Mouse (Mus musculus) embryonic fibroblast, embryonic 13.5 days (primary cell): Measurements from ENCODE around the gene Ndufa5. TPM values are rescaled to one million over a fixed set of nuclear protein-coding genes. Genes with fewer than 3 reads are reported as not detected.

Experiments used
- H3K27ac ChIP-seq: 2 replicates; pipeline ENCODE4 v1.5.1; 2012; ENCODE audit warnings: low read length, control low read depth, inconsistent platforms; ENCODE audit not compliant: insufficient read depth
- H3K4me1 ChIP-seq: 2 replicates; pipeline ENCODE4 v1.6.1; 2011; ENCODE audit warnings: low read length; ENCODE audit not compliant: control insufficient read depth, insufficient read depth
- H3K4me3 ChIP-seq: 2 replicates; pipeline ENCODE4 v1.5.1; 2011; ENCODE audit warnings: mild to moderate bottlenecking, control low read depth, low read length; ENCODE audit not compliant: insufficient read depth
- CTCF ChIP-seq: IDR thresholded peaks from 2 replicates; pipeline ENCODE4 v1.5.1; 2011; ENCODE audit warnings: mild to moderate bottlenecking, control low read depth, low read length, moderate library complexity, borderline replicate concordance; ENCODE audit not compliant: insufficient read depth
- POLR2A ChIP-seq: IDR thresholded peaks from 2 replicates; pipeline ENCODE4 v1.6.1; 2011; ENCODE audit warnings: low read depth, mild to moderate bottlenecking, control low read depth, low read length, moderate library complexity
- polyA plus RNA-seq: library from polyadenylated mRNA; stranded (reverse); fragments of >200 nt; gene quantifications from 2 replicates; pipeline ENCODE4 v1.2.4, GENCODE M21; 2011; ENCODE audit warnings: low read depth; ENCODE audit not compliant: missing spikeins, insufficient read length

Gene Ndufa5
- polyA plus RNA-seq, 1 experiment, result 159 TPM

DNA sequence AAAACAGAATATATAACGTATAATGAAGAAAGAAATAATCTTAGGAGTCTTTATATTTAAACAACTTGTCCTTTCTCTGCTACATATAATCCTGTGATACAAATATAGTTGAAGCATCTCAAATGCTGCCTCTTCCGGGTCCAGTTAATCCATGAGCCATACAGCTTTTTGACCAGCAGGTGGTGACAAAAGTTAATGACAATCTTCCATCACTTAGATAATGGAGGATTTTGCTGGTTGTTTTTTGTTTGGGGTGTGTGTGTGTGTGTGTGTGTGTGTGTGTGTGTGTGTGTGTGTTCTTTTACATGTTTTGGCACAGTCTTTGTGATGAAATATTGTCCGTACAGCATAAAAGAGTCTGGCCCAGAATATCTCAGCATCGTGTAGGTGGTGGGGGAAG, 2.4 kb upstream of the Ndufa5 start:
- no peak for TF ChIP-seq POLR2A
- TF ChIP-seq CTCF, result no peak
- Histone ChIP-seq H3K4me3 (no peak overlapping the region), H3K4me1 (peaks cover 9% of the 10 kb centered on the region; the same call in 1 of the 2 replicates), H3K27ac (no peak overlapping the region)

DNA sequence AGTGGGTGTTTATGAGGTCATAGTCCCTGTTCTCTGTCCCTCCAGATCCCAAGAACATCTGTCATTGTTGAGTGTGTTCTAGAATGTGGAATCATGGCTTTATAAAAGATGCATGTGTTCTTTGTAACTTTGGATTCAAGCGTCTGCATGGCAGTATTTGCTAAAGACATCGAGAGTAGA, 141 bp upstream of the Ndufa5 start, which contains the start of gene Asb15:
Gene Asb15 (plus strand): TSS at position 81 of the 180 bp plus-strand sequence.
- Histone ChIP-seq H3K4me3 (peak within 1 kb of the TSS; percentile 87), H3K4me1 (peaks cover 9% of the 10 kb centered on the region; the same call in 1 of the 2 replicates), H3K27ac (0 out of 2 replicates have a peak within 1 kb of the TSS, but pooled peaks have one; percentile 37)
- TF ChIP-seq CTCF (no peak), POLR2A (no peak)

DNA sequence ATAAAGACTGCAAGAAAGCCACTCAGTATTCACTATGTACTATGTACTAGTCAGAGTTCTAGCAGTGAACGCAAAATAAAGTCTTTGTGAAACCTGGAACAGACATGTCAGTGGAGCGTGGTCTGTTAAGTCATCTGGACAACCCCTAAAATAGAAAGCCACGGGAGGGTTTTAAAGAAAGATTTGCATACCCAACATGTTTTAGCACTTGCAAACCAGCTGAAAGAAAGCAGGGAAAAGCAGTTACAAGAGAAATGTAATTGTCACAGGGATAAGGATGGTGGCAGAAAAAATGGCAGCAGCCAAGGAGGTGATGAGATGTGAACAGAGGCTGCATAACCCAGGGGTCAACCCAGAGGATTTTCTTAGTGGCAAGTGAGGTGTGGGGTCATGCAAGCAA, 2.1 kb downstream of the Ndufa5 start:
- H3K4me3 ChIP-seq, result no peak overlapping the region
- H3K27ac ChIP-seq, result no peak overlapping the region
- peaks cover 4% of the 10 kb centered on the region; the same call in 1 of the 2 replicates for H3K4me1 ChIP-seq
- TF ChIP-seq POLR2A, result no peak
- no peak for TF ChIP-seq CTCF

DNA sequence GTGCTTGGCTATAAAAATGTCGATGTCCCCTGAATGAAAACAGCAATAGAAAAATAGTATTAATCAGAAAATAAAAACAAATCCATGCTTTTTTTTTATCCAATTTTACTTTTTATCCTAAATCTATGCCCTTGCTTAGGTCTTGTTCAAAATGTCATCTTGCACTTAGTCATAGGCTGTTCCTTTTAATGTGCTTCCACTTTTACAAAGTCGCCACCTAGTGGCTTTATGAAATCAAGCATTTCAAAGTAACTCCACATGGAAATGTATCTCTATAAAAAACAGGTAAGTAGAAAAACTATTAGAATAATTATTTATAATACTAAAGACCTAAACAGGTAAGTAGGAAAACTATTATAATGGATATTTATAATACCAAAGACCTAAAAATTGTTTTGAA, 11.6 kb downstream of the Ndufa5 start:
- Histone ChIP-seq H3K27ac (no peak overlapping the region), H3K4me3 (no peak overlapping the region), H3K4me1 (no peaks in the 10 kb centered on the region)
- TF ChIP-seq POLR2A, result no peak
- TF ChIP-seq CTCF, result no peak

DNA sequence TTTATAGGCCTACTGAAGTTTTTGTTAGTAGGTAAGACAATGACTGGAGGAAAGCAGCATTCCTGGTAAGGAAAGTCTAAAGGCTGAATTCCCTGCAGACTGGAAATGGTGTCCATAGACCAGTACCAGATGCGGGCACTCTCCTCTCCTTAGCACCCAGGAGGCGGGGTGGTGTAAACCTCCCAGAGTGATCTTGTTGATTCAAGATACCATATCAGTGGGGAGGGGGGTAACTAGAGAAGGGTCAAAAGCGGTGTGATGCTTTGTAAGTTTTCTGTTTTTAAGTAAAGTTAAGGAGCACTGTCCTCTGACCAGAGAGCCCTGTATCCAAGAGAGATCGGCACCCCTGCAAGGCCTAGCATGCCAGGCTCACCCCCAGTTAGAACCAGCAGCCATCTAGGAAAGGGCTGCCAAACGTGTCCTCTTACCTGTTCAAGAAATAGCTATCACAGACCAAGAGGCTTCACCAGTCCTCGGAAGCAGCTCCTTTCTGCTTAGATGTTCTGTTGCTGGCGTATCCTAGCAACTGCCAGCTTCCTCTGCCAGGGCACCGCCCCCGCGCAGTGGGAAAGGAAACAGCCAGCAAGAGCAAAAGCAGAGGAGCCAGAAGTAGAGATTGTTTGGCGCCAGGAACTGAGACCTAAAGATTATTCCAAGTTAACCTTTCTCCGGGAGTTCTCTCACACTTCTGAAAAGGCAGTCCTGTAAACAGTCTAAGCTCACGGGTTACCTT, 13.1 kb downstream of the Ndufa5 start, which contains the start of gene Iqub:
Gene Iqub (minus strand): TSS at position 516 of the 733 bp plus-strand sequence.
- Histone ChIP-seq H3K4me1 (no peaks in the 10 kb centered on the region), H3K4me3 (no peak within 1 kb of the TSS), H3K27ac (no peak within 1 kb of the TSS)
- TF ChIP-seq POLR2A (no peak), CTCF (no peak)

DNA sequence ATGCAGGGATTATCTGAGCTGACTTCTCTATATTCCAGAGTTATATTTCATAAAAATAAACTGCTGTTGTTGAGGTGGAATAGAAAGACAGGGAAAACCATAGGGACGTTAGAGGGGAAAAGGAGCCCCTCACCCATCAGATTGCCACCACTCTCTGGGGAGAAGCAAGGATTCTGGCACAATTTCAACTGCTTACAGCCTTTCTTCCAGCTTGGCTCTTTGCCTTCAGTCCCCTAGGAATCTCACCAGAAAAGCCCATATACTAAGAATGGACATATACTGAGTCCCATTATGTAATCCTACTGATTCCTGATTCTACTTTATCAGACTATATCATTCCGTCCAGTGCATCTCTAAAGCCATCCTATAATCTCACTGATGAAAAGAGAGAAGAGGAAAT, 23.7 kb downstream of the Ndufa5 start:
- no peak overlapping the region for H3K27ac ChIP-seq
- no peak for TF ChIP-seq CTCF
- no peak for TF ChIP-seq POLR2A
- H3K4me1 ChIP-seq, result no peaks in the 10 kb centered on the region
- no peak overlapping the region for H3K4me3 ChIP-seq

DNA sequence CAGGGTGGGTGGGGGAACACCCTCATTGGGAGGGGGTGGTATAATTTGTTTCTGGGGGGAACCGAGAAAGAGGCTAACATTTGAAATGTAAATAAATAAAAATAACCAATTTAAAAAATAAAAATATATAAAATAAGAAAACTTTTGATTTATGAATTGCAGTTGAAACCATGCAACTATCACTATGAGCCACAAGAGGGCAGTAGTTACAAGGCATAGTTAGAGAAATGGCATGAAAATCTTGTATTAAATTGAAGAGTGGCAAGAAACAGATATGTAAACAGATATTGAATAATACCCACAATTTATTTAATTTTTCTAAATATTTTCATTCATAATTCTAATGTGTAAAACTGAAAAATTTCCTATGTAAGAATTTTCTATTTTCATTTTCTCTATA, 37.5 kb downstream of the Ndufa5 start:
- no peaks in the 10 kb centered on the region for H3K4me1 ChIP-seq
- no peak for TF ChIP-seq POLR2A
- no peak for TF ChIP-seq CTCF

DNA sequence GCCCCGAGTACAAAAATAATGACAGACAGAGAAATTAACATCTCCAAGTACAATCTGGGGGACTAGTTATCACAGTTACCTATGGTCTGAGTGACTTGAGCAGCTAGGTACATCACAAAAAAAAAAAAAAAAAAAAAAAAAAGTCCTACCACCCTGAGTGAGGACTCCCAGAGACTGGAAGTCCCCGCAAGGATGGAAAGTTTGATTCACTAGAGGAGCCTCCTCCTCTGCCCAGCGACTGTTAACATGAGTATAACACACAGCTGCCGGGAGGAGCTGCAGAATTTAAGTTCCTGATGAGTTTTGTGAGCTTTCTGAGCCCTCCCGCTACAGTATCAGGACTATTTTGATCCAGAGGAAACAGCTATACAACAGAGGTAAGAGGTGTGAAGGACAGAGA, 41.3 kb downstream of the Ndufa5 start:
- no peaks in the 10 kb centered on the region for H3K4me1 ChIP-seq
- no peak for TF ChIP-seq CTCF
- TF ChIP-seq POLR2A, result no peak
- H3K27ac ChIP-seq, result no peak overlapping the region
- H3K4me3 ChIP-seq, result no peak overlapping the region

More for the DNA sequence above, 37.5 kb downstream of the Ndufa5 start:
- no peak overlapping the region for H3K27ac ChIP-seq
- no peak overlapping the region for H3K4me3 ChIP-seq

DNA sequence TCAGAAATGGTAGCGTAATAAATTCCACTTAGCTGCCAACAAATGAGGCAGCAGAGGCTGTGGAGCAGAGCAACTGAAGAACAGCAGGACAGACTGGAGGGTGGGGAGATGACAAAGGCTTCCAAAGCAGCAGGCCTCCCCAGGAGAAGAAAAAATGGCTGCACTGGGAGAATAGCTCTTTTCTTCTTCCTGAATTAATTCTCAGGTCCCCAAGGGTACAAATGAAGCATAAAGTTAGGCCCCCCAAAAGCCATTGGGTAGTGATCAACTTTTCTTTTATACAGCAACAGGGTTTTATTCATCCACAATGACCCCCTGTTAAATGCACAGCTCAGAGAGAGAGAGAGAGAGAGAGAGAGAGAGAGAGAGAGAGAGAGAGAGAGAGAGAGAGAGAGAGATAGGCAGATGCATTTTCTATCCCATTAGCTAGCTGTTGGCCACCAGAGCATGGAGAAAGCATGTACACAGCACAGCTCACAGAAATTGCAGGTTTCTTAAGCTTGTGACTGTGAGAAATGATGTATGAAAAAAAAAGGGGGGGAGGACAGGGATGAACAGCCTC, 57.2 kb downstream of the Ndufa5 start:
- no peak for TF ChIP-seq CTCF
- TF ChIP-seq POLR2A, result no peak
- Histone ChIP-seq H3K4me1 (no peaks in the 10 kb centered on the region), H3K4me3 (no peak overlapping the region), H3K27ac (no peak overlapping the region)

DNA sequence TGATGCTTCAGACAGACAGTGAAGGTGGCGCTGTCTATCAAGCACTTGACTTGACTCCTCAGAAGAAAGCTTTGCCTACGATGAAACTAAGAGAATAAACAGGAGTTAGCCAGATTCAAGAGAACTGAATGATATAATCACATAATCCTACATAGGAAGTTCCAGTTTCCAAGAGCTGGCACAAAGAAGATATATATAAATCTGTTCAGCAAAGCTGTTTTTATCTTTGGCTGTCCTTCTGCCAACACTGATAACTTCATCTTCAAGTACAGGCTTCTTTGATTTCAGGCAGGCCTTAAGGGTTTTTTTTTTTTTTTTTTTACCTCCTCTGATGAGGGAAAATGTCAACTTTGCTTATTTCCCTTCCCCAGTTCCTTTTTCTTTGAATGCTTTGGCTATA, 57.7 kb downstream of the Ndufa5 start:
- Histone ChIP-seq H3K4me1 (no peaks in the 10 kb centered on the region), H3K27ac (no peak overlapping the region), H3K4me3 (no peak overlapping the region)
- TF ChIP-seq CTCF, result no peak

Other genes with a start within 250 kb of the Ndufa5 start
- not detected in 2 replicates for gene Iqub, start 12.9 kb downstream of the Ndufa5 start, polyA plus RNA-seq
- not detected in 2 replicates for gene Asb15, start 131 bp upstream of the Ndufa5 start, polyA plus RNA-seq
- gene Lmod2, start 69.7 kb upstream of the Ndufa5 start, polyA plus RNA-seq, result not detected in 2 replicates
- 37.6 and 45.4 TPM in 2 replicates for gene Wasl, start 137.0 kb upstream of the Ndufa5 start, polyA plus RNA-seq
- not detected in 2 replicates for gene Hyal6, start 205.2 kb upstream of the Ndufa5 start, polyA plus RNA-seq
- not detected in 2 replicates for gene Hyal4, start 220.3 kb upstream of the Ndufa5 start, polyA plus RNA-seq